Mouse (Mus musculus) stomach, postnatal 0 days (tissue): ENCODE results near the gene Fyb2.

Experiments used
- CTCF ChIP-seq: IDR thresholded peaks from 2 replicates; pipeline ENCODE4 v1.5.1; 2016; ENCODE audit warnings: antibody characterized with exemption, low read depth, mild to moderate bottlenecking, moderate library complexity
- EP300 ChIP-seq: optimal IDR thresholded peaks from 2 replicates; pipeline ENCODE3; 2016; ENCODE audit warnings: antibody characterized with exemption

GRCm38 (mm10) chr4:104988709-104989108 is 75.5 kb downstream of the Fyb2 start:
- no peak for TF ChIP-seq CTCF
- no peak for TF ChIP-seq EP300
